In the genomic region with DNA sequence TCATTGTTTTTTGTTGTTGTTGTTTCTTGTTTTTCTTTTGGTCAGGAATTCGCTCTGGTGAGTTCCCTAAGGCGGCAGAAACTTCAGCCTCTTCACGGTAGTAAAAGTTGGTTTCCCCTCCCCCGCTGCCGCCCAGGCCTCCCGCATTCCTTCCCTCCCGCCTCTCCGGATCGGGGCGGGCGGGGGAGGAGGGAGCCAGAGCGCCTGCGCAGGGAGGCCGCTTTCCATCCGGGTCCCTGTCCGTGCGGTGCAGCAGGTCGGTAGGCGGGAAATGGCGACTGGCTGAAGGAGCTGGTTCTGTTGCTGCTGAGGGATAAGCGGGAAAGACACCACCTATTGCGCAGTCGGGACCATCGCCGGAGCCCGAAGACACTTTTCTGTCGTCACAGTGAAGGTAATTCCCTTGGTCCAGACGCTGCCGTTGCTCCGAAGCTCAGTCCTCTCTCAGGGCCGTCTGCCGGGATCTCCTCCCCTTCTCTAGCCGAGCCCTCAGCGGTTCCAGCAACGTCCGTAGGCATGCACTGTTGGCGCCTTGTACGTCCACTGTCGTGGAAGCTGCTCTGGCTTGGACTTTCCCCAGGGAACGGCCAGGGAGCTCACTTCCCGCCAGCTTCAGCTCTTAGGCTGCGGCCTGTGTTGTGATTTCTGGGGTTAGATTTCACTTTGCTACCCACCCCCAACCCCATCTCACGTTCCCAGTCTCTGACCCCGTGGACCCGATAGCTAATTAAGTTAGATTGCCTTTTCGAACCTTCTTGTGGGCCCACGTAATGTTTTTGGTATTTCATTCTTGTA, we compare ENCODE assay signal across 1 mouse cellular context.
A peak's percentile ranks its signal among the peaks of the same experiment; 100 is the strongest.
TF ChIP-seq lines count a peak whose summit lies in the region.

No protein-coding gene starts in this region.

TF ChIP-seq in CH12.LX, 34 proteins besides CTCF, POLR2A, EP300 and RAD21 (continued from another document):
- TF ChIP-seq MAZ (IDR thresholded peaks at IDR 0.05; ENCODE audit: low read depth, low read length) (peak; percentile 97), MEF2A (IDR thresholded peaks at IDR 0.05; ENCODE audit: borderline replicate concordance, low read depth, low read length) (no peak; the same call in 1 of the 2 replicates), NRF1 (IDR thresholded peaks at IDR 0.05; ENCODE audit: low read depth, low read length) (peak; percentile 90), ZMIZ1 (IDR thresholded peaks at IDR 0.05; ENCODE audit: low read depth, low read length) (peak; percentile 56), SIN3A (IDR thresholded peaks at IDR 0.05; ENCODE audit: low read length) (peak; percentile 80), GABPA (IDR thresholded peaks at IDR 0.05; ENCODE audit: insufficient replicate concordance, low read depth, low read length) (no peak), USF2 (conservative IDR thresholded peaks at IDR 0.05; ENCODE audit: low read depth, low read length) (no peak), CHD1 (IDR thresholded peaks at IDR 0.05; ENCODE audit: low read depth, low read length) (no peak; the same call in 1 of the 2 replicates), UBTF (IDR thresholded peaks at IDR 0.05; ENCODE audit: low read depth, low read length) (peak; percentile 74; the same call in 1 of the 2 replicates), JUN (IDR thresholded peaks at IDR 0.05; ENCODE audit: insufficient read depth, low read depth, low read length) (no peak), ZNF384 (IDR thresholded peaks at IDR 0.05; ENCODE audit: low read depth, low read length) (no peak; the same call in 1 of the 2 replicates), ZKSCAN1 (IDR thresholded peaks at IDR 0.05; ENCODE audit: borderline replicate concordance, low read depth, low read length) (no peak; the same call in 1 of the 2 replicates), SMC3 (IDR thresholded peaks at IDR 0.05; ENCODE audit: low read depth, low read length) (no peak), E2F4 (IDR thresholded peaks at IDR 0.05; ENCODE audit: insufficient replicate concordance, low read depth, low read length) (peak; percentile 77; the same call in 1 of the 2 replicates), ZC3H11A (IDR thresholded peaks at IDR 0.05; ENCODE audit: low read depth, low read length) (no peak), BHLHE40 (IDR thresholded peaks at IDR 0.05; ENCODE audit: low read depth, low read length) (no peak; the same call in none of the 2 replicates), NELFE (IDR thresholded peaks at IDR 0.05; ENCODE audit: low read depth, low read length) (peak; percentile 82), USF1 (IDR thresholded peaks at IDR 0.05; ENCODE audit: low read depth, low read length) (no peak), PAX5 (IDR thresholded peaks at IDR 0.05; ENCODE audit: low read length) (no peak), JUND (conservative IDR thresholded peaks at IDR 0.05; ENCODE audit: low read depth, low read length) (no peak), RCOR1 (conservative IDR thresholded peaks at IDR 0.05; ENCODE audit: low read depth, low read length) (peak; percentile 45; the same call in 1 of the 2 replicates), KAT2A (IDR thresholded peaks at IDR 0.05; ENCODE audit: insufficient replicate concordance, low read length) (0 out of 2 replicates have a peak, but pooled peaks have one; percentile 58), TBP (conservative IDR thresholded peaks at IDR 0.05; ENCODE audit: low read depth, low read length) (no peak; the same call in 1 of the 2 replicates)
TF ChIP-seq in CH12.LX: peak in this region for 16.
